Mouse (Mus musculus) spleen, postnatal 10 days (tissue): Measurements from ENCODE around the gene Ccdc24.
A peak's percentile ranks its signal among the peaks of the same experiment; 100 is the strongest.

Experiments
- DNase-seq, 2 experiments: peaks; one replicate each; pipeline ENCODE4 v3.0.0; 2021 to 2022; ENCODE audit warnings: low spot score in 2 of 2

Gene Ccdc24

GRCm38 (mm10) chr4:117855146-117855545, 17.2 kb downstream of the Ccdc24 start:
- DNase-seq: no peak

GRCm38 (mm10) chr4:117852152-117852868, 20.0 kb downstream of the Ccdc24 start:
- DNase-seq: no peak

DNA sequence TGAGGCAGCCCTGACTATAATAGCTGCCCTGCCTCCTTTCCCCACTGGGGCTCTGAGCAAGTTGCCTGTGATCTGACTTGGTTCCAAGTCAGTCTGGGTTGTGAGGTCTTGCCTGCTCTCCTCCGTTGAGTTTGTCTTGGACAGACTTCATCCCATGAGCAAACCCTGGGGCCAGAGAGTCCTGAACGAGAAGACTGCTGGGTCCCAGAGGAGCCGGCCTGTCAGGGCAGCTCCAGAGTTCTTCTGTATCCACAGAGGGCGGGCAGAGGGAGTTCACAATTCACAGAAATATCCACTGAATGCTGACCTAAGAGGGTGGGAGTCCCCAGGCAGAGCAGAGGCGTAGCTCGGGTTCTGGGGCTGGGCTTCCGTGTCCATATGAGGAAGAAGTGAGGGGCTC, 21.5 kb downstream of the Ccdc24 start:
- DNase-seq: no peak

DNA sequence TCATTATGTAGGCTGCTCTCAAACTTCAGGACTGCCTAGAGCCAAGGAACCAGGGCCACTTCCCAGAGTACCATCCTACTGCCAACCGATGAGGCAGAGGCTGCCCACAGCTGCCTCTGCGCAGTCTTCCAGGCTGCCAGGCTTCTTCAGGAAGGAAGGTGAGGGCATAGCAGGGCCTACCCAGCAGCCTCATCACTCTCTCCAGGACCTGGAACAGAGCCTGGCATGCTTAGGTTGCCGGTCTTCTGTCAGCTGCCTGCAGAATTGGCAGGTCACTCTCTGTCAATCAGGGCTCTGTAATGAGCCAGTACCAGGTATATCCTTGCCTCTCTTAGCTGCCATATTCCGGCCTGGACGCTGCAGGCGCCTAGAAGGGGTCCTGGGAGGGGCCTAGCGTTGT, 22.2 kb downstream of the Ccdc24 start:
- no peak for DNase-seq

GRCm38 (mm10) chr4:117849506-117849905, 22.9 kb downstream of the Ccdc24 start:
- DNase-seq: no peak

GRCm38 (mm10) chr4:117849063-117849462, 23.3 kb downstream of the Ccdc24 start:
- no peak for DNase-seq

GRCm38 (mm10) chr4:117847011-117847410, 25.3 kb downstream of the Ccdc24 start:
- no peak for DNase-seq

- DNase-seq: no peak
Measured at GRCm38 (mm10) chr4:117846261-117846660, 26.1 kb downstream of the Ccdc24 start.

GRCm38 (mm10) chr4:117845316-117845715, 27.0 kb downstream of the Ccdc24 start:
- no peak for DNase-seq

DNA sequence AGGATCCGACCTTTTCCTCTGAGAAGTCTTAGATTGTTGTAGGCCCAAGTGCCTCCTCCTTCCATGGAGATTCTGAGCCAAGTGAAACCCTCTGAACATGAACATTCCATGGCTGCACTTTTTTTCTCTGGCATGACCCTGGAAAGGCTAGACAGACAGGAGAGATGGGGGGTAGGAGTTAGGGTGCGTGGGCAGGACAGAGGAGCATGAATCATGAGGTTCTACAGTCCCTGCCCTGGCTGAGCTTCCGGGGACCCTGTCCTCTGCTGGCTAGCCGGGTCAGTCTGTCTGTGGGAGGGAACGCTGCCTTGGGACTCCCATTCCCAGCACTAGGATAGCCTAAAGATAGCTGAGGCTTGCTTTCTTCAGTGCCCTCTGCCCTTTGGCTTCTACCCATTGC, 27.9 kb downstream of the Ccdc24 start:
- DNase-seq: no peak

DNA sequence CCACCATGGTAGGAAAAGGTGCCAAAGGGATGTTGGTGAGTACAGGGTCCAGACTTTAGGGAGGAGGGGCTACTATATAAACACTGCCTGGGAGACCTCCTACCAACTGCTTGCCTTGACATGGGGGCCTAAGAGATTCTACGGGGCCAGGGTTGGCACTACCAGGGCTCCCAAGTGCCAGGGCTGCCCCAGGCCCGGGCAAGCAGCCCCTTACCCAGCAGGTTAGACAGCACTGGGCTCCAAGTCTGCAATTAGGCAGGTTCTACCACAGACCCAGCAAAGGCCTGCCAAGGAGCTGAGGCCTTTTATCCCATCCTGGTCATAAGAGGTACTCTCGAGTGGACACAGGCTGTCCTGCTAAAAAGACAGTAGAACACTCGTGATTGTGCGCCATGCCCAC, 29.3 kb downstream of the Ccdc24 start:
- DNase-seq: no peak

DNA sequence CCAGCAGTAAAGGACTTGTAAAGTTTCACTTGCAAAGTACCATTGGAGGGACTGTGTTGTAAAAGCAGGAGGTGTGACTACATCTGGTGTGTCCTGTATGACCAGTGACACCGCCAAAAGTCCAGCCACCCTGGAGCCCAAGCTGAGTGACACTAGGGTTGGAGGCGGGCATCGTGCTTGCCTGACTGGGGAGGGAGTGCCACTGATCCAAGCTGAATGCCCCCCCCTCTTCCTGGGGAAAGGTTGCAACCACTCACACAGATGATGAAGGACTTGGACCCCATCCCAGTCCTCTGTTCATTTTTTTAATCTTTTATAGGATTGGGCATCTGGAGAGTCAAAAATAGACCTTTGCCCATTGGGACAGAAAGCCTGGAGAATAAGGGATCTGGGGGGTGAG, 30.8 kb downstream of the Ccdc24 start:
- no peak for DNase-seq

DNA sequence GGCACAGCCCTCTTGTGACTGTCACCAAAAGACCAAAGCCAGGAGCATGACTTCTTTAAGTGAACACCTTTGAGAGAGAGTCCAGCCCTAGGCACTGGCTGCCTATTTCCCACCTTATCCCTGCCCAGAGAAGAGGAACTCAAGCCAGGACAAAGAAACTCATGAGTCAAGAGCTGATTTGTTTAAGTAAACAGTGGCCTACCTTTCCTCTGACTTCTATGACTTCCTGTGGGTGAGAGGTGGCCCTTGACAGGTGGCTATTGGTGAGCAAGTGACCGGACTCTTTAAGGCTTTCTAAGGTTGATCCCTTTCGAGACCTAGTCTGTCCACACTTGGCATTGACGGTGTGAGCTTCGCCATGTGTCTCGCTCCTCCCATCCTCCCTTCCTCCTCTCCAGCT, 31.5 kb downstream of the Ccdc24 start:
- DNase-seq: no peak

DNA sequence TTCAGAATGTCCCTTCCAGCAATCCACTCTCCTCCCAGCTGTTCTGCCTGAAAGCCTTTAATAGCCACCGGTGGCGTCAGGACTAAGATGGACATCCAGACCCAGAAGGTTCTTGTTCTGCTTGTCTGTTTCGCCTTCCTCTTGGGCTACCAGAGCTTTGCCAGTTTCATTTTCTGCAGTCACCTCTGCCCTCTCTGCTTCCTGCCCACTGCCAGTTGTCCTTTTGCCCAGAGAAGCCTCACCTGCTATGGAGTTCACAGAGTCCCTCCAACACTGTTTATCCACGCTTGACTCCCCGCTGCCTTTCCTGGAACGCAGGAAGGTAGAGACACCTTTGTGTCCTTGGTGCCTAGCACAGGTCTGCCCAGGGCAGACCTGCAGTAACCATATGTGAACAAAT, 33.0 kb downstream of the Ccdc24 start:
- no peak for DNase-seq

- no peak for DNase-seq
Measured at GRCm38 (mm10) chr4:117837271-117837670, 35.1 kb downstream of the Ccdc24 start.

GRCm38 (mm10) chr4:117836204-117836767, 36.1 kb downstream of the Ccdc24 start:
- DNase-seq: peak; percentile 92 to 95

DNA sequence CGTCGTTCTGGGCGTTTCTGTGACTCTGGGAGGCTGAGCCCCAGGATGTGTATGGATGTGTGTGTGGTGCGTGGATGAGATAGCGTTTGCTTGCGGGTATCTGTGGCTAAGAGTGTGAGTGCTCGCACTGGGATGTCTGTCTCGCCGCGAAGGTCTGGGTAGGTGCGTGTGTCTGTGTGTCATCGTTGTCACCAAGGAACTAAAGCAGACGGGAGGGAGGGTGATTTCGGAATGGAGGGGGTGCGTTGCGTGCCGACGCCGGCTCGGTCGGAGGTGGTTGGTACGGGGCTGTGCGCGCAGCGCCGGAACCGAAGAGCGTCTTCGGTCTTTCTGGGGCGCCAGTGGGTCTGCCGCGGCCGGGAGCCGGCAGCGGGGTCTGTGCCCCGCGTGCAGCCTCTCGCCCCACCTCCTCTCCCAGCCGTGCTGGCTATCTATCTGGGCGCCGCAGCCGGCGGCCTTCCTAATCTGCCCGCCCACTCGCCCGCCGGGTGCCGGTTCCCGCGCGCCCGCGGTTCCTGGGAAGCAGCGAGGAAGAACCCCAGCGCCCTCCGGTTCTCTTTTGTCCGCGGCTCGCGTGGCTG, 36.7 kb downstream of the Ccdc24 start:
- DNase-seq: peak; percentile 77 to 86

- peak; percentile 76 to 89 for DNase-seq
Measured at GRCm38 (mm10) chr4:117834845-117835530, 37.4 kb downstream of the Ccdc24 start.

DNA sequence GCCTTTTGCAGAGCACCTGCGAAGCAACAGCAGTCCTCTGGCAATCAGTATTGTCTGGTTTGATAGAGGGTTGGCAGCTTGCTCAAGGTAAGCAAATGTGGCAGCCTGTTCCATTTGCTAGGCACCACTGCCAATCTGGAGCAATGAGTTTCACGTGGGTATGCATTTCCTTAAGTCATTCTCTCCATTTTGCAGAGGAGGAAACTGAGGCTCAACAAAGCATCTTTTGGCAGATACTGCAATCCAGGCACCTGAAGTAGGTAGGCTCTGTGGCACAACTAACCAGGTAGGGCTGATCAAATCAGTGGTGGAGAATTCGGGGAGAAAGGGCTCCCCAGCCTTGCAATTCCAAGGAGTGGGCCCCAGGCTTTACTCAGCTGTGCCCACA, 37.9 kb downstream of the Ccdc24 start, which contains the start of gene Slc6a9:
Gene Slc6a9, plus strand, starts transcription at position 50 of the 388 bp plus-strand sequence.
- DNase-seq: peak in 1 of 2 experiments; percentile 35

DNA sequence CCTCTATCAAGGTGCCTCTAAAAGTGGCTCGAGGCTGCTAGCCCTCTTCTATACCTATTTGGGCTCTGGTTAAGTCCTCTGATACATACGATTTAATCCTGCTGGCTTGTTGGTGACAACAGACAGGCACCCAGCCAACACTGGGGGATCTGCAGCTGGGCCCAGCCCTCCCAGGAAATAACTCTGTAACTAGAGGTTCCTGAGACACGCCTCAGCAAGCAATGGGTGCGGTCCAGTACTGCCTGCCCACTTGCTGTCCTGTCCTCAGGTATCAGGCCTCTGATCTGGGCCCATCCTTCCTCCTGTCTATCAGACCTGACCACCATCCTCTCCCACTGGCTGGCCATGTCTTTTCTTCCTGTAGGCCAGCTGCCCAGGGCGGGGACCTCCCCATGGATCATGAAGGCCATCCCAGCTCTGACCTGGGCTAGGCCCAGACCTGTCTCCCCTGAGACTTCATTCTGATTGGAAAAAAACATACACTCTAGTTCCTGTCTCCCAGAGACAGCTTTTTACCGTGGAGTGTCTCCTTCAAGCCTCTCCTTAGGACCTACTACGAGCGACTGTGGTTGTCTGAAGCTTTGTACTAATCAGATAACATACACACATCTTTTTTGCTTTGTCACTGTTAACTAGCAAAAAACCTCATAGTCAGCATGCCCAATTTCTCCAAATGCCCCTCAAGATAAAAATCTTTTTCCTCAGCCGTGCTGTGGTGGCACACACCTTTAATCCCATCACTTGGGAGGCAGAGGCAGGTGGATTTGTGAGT, 40.3 kb downstream of the Ccdc24 start:
- DNase-seq: peak; percentile 71 to 77

GRCm38 (mm10) chr4:117831499-117831898, 40.9 kb downstream of the Ccdc24 start:
- DNase-seq: no peak

- no peak for DNase-seq
Measured at GRCm38 (mm10) chr4:117830801-117831200, 41.6 kb downstream of the Ccdc24 start.
